Mouse (Mus musculus) frontal cortex, postnatal 36 days (tissue): ENCODE data around the gene Krtap4-1.
"Not testable (repeated sequence)": the region's sequence is repeated elsewhere in the genome, so short reads cannot be mapped to it uniquely, and the experiment has no call there.

Source experiments
- DNase-seq, 2 experiments: peaks; one replicate each; pipeline ENCODE4 v3.0.0; 2022; ENCODE audit warnings: low spot score in 2 of 2

Gene Krtap4-1

GRCm38 (mm10) chr11:99628138-99628537 lies at the start of gene Krtap4-1:
Gene Krtap4-1, minus strand, starts transcription at chr11:99628238.
- no peak for DNase-seq

DNA sequence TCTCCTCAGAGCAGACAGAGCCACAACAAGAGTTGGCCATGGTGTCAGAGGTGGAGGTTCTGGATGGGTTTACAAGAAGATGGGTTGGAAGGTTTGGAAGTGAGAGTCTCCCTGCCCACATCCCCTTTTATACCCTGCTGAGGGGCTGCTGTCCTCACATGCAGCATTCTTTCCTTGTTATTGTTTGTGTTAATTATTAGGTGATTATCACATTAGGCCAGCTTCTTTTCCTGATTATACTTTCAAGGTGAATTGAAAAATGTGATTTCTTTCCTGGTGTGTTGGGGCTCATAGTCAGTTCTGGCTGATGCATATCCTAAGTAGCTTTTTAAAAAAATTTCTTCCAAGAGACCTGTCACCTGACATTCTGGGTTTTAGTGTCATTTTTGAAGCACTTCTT lies 37.8 kb upstream of the Krtap4-1 start, which contains the start of gene Krtap4-6:
Gene Krtap4-6, minus strand, starts transcription at position 101 of the 400 bp plus-strand sequence.
- DNase-seq: no peak

DNA sequence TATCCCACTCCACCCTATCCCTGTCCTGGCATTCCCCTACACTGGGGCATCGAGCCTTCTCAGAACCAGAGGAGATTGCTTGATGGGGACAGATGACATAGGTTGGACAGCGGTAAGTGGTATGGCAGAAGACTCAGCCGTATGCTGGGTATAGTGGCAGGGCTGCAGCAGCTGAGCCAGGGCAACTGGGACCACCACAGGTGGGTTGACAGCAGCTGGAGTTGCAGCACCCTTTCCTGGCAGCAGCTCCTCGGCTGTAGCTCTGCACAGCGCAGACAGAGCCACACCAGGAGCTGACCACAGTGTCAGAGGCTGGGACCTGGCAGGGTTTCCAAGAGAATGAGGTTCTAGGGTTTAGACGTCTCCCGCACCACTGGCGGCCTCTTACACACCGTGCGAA lies 34.8 kb upstream of the Krtap4-1 start:
- no peak for DNase-seq

DNA sequence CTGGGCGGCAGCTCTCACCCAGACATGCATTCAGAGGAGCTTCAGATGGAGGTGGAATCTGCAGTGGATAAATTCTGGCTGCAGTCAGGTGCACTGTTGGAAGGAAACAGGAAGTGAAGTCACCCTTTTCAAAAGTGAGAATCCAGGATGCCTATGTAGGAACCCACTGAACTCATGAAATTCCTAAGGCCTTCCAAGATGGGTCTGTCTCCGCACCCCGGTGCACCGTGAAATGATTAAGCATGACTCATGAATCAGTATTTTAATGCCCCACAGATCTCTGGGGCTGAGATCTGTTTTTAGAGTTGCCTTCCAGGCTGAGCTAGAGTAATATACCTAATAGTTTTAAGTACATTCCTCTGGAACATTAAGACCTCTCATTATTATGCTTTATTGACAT lies 31.2 kb upstream of the Krtap4-1 start:
- no peak for DNase-seq

GRCm38 (mm10) chr11:99658467-99659010 lies 30.5 kb upstream of the Krtap4-1 start, which contains the start of gene Gm11563:
Gene Gm11563, minus strand, starts transcription at chr11:99658960.
- DNase-seq: not testable (repeated sequence)

- DNase-seq: no peak
Observed at GRCm38 (mm10) chr11:99657051-99657450, 29.0 kb upstream of the Krtap4-1 start.

- no peak for DNase-seq
Observed at GRCm38 (mm10) chr11:99650136-99650535, 22.1 kb upstream of the Krtap4-1 start, which contains the start of gene Gm11555. Gene Gm11555, minus strand, starts transcription at chr11:99650236.

GRCm38 (mm10) chr11:99646444-99646843 lies 18.4 kb upstream of the Krtap4-1 start:
- DNase-seq: peak in 1 of 2 experiments; percentile 28

- no peak for DNase-seq
Observed at GRCm38 (mm10) chr11:99644351-99644750, 16.3 kb upstream of the Krtap4-1 start.

GRCm38 (mm10) chr11:99643635-99644139 lies 15.6 kb upstream of the Krtap4-1 start, which contains the start of gene Krtap4-7:
Gene Krtap4-7, minus strand, starts transcription at chr11:99644089.
- DNase-seq: not testable (repeated sequence)

DNA sequence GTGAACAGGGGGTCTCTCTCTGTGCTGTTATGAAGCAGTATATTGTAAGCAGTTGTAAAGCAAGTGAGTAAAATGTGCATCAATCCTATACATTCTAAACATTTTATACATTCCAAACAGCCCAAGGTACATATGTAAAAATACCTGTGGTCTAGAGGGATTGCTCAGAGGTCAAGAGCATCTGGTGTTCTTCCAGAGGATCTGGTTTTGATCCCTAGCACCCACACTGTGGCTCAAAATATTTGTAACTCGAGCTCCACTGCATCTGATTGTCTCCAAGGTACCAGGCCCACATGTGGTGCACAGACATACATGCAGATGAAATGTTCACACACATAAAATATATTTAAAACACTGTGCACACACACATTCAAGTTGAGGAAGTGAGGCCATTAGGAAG lies 12.9 kb upstream of the Krtap4-1 start:
- DNase-seq: no peak

DNA sequence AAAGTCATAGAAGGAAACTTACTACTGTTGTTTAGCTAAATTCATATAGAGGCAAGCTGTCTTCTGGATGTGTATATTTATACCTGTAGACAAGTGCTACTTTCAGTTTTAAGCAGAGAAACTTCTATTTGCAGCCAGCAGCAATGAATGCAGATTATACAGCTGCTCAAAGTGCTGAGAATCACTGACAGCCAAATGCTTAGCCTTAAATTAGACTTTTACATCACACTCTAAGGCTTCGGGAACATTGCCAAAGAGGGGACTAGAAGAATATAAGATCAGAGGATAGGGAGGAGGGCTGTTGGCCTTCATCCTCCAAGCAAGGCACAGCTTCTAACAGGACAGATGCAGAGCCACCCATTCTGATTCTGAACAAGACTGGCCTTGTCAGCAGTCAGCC lies 9.0 kb upstream of the Krtap4-1 start:
- DNase-seq: peak in 1 of 2 experiments; percentile 41

- no peak for DNase-seq
Observed at GRCm38 (mm10) chr11:99634653-99635134, 6.7 kb upstream of the Krtap4-1 start, which contains the start of gene Krtap4-2. Gene Krtap4-2, minus strand, starts transcription at chr11:99635084.

GRCm38 (mm10) chr11:99633293-99633692 lies 5.3 kb upstream of the Krtap4-1 start:
- DNase-seq: peak in 1 of 2 experiments; percentile 51

DNA sequence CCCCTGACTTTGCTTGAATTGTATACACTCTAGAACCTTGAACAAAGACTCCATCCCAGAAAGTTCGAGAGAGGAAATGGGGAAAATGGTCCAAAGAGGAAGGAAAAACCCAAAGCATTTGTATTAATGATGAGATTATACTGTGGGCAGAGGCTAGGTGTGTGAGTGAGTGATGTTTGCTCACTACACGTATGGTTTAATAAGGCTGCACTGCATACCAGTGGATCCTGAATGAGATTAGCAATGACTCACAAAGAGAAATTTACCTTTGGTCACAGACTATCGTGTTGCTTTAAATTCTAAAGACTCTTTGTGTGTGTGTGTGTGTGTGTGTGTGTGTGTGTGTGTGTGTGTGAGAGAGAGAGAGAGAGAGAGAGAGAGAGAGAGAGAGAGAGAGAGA lies 2.9 kb upstream of the Krtap4-1 start:
- DNase-seq: no peak

DNA sequence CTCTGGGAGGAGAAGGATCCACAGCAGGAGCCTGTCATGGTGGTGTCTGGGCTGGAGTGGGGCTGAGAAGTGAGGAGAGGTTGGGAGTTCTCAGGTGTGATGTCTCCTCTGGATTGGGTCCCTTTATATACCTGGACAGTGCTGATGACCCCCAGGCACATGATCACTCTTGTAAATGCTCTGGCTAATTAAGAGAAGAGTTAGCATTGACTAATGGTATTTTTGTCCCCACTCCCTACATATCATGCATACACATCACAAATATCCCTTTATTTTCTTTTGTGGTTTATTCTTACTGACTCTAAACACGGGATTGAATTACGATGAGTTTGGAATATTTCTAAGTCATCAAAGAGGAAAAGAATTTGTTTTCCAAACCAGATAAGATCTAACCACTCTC lies 7.7 kb downstream of the Krtap4-1 start, which contains the start of gene Gm11562:
Gene Gm11562, minus strand, starts transcription at position 101 of the 400 bp plus-strand sequence.
- no peak for DNase-seq

- no peak for DNase-seq
Observed at GRCm38 (mm10) chr11:99614796-99615363, 13.2 kb downstream of the Krtap4-1 start, which contains the start of gene Krtap2-4. Gene Krtap2-4, minus strand, starts transcription at chr11:99614846.

- not testable (repeated sequence) for DNase-seq
Observed at GRCm38 (mm10) chr11:99610089-99610488, 17.9 kb downstream of the Krtap4-1 start, which contains the start of gene Gm11937. Gene Gm11937, minus strand, starts transcription at chr11:99610189.

DNA sequence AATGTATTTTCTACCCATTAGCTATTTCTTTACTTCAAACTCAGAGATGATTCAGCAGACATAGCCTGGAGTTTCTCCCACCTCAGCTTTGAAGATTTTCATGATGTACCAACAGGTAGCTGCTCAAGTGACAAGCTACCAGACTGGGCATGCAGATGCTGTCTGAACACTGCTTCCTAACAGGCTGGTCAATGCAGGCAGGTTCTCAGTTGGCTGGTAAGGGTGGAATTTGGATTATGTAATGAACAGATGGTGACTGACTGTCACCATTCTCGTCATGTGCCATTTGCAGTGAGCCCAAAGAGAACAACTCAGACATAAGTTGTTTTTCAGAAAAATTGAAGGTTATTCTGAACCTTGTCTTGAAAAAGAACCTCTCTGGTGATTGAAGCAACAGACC lies 18.9 kb downstream of the Krtap4-1 start:
- DNase-seq: peak; percentile 22 to 67

GRCm38 (mm10) chr11:99603208-99603607 lies 24.8 kb downstream of the Krtap4-1 start, which contains the start of gene Gm11938:
Gene Gm11938, minus strand, starts transcription at chr11:99603308.
- not testable (repeated sequence) for DNase-seq

DNA sequence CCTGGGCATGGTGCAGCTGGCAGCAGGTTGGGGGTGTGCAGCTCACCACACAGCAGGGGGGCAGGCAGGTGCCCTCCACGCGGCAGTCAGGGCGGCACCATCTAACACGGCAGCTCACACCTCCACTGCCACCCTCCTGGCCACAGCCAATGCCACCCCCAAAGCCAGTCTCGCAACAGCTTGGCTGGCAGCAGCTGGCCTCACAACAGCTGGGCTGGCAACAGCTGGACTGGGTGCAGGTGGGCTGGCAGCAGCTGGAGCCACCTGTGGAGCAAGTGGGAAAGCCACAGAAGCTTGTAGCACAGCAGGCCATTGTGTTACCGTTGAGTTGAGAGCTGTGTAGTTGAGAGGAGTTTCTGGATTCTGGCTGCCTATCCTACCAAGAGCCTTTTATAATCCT lies 30.3 kb downstream of the Krtap4-1 start, which contains the start of gene Krtap9-3:
Gene Krtap9-3, minus strand, starts transcription at position 364 of the 400 bp plus-strand sequence.
- DNase-seq: not testable (repeated sequence)

- DNase-seq: no peak
Observed at GRCm38 (mm10) chr11:99590981-99591380, 37.1 kb downstream of the Krtap4-1 start, which contains the start of gene Krtap1-3. Gene Krtap1-3, minus strand, starts transcription at chr11:99591339.
